Mouse (Mus musculus): Measurements from ENCODE around the gene Btg1.

Btg1 gene

DNA sequence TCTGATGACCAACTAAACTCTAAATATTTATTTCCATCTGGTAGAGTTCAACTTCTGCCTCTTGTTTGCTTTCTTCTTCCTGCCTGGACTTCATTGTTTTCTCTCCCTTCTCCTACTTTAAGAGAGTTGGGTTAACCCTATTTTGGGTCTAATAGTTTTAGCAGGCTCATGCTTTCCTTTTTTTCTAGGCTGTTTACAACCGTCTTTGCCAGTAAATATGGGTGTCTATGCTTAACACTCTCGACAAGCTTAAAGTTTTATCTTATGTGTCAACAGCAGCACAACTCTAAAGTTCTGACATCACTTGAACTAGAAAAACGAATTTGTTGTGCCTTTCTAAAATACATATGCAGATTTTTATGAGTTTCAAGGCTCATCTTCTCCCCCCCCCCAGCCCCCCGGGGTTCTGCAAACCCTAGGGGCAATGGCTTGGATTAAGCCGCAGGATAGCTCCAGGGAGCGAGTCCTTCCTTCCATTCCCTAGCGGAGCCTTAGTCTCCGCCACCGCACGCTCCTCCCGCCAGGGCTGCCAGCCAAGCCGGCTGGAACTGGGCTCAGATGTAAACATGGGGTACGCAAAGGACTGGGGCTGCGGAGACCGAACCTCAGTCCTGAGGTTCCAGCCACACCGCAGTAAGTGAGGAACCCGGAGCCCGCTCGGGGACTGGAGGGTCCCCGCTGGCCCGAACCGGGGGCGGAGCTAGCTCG lies 651 bp upstream of the Btg1 start:
- no peak for DNase-seq (ENCODE audit: low spot score)

DNA sequence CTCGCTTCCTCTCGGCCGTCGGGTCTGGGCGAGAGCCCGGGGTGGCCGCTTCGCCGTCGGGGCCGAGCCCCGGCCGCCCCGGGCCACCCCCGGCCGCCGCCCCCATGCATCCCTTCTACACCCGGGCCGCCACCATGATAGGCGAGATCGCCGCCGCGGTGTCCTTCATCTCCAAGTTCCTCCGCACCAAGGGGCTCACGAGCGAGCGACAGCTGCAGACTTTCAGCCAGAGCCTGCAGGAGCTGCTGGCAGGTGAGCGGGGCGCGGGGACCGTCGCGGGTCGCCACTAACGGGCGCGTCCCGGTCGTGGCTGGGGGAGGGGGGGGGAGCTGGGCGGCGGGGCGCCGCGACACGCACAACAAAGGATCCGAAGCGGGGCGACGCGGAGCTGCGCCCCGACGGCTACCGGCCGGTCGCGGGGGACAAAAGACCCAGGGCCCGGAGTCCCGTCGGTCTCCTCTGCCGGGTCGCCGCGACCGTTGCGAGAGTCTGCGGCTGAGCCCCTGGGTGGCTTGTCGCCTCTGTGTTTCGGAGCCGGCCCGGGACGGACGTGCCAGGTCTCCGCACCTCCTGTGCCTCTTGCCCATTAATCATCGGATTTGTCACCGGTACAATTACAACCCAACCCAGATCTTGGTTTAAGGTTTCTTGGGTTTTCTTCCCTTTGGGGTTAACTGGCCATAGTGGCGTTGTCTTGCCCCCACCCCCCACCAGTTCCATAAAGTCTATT lies 580 bp downstream of the Btg1 start:
- DNase-seq (ENCODE audit: low spot score): peak; percentile 48

GRCm38 (mm10) chr10:96617951-96618575 lies 1.3 kb downstream of the Btg1 start:
- peak; percentile 71 for DNase-seq (ENCODE audit: low spot score)

- no peak for DNase-seq (ENCODE audit: low spot score)
These were observed 3.4 kb downstream of the Btg1 start for GRCm38 (mm10) chr10:96619951-96620889.

GRCm38 (mm10) chr10:96620890-96621271 lies 4.1 kb downstream of the Btg1 start:
- no peak for DNase-seq (ENCODE audit: low spot score)

- no peak for DNase-seq (ENCODE audit: low spot score)
These were observed 4.6 kb downstream of the Btg1 start for GRCm38 (mm10) chr10:96621361-96621945.

GRCm38 (mm10) chr10:96621980-96622645 lies 5.3 kb downstream of the Btg1 start:
- DNase-seq (ENCODE audit: low spot score): no peak

- no peak for DNase-seq (ENCODE audit: low spot score)
These were observed 6.2 kb downstream of the Btg1 start for GRCm38 (mm10) chr10:96622761-96623632.

- DNase-seq (ENCODE audit: low spot score): no peak
These were observed 6.9 kb downstream of the Btg1 start for GRCm38 (mm10) chr10:96623633-96624195.

DNA sequence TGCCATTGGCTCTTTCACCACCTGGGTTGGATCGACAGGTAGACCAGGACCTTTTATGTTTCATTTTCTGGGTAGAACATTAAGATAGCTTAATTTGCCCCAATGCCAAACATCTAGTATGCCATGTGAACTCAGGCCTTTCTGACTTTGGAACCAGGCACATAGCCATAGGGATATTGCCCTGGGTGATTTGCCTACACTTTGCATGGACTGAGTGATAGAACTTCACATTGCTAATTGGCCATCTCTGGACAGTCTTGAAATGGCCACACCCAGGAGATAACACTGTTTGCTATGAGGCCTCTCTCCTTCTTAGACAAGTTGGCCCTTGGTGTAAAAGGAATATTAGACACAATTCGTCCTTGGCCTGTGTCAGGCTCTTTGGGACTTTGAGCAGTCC lies 7.6 kb downstream of the Btg1 start:
- no peak for DNase-seq (ENCODE audit: low spot score)

DNA sequence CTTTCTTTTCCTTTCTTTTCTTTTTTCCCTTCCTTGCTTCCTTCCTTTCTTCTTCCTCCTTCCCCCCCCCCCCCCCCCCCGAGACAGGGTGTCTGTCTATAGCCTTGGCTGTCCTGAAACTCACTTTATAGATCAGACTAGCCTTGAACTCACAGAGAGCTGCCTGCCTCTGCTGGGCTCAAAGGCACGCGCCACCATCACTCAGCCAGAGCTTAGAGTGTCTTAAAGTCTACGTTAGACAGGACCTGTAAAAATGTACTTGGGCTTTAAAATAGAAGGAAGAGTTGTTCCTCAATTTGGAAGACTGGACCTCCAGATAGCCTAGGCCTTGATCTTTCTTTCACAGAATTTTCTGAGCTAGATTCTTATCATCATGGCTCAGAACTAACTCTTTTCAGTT lies 8.3 kb downstream of the Btg1 start:
- no peak for DNase-seq (ENCODE audit: low spot score)

- DNase-seq (ENCODE audit: low spot score): no peak
These were observed 8.9 kb downstream of the Btg1 start for GRCm38 (mm10) chr10:96625682-96626081.

DNA sequence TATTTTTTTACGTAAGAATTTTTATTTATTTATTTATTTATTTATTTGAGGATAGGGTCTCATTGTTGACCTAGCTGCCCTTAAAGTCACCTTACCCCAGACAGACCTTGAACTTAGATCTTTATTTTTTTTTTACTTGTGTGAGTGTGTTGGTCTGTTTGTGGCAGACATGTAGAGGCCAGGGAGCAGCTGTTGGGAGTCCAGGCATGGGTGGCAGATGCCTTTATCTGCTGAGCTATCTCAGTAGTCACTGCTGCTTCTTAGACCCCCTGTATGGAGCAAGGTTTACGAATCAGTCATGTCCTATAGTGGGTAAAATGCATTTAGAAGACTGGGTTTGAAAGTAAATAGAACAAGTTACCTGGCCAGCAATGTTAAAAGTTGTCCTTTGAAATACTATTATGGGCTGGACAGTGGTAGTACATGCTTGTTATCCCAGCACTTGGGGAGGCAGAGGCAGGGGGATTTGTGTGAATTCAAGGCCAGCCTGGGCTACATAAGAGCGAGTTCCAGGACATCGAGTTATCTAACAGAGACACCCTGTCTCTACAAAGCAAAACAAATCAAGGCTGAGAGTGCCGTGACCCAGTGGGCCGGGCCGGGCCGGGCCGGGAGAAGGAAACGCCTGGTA lies 9.4 kb downstream of the Btg1 start:
- DNase-seq (ENCODE audit: low spot score): no peak

DNA sequence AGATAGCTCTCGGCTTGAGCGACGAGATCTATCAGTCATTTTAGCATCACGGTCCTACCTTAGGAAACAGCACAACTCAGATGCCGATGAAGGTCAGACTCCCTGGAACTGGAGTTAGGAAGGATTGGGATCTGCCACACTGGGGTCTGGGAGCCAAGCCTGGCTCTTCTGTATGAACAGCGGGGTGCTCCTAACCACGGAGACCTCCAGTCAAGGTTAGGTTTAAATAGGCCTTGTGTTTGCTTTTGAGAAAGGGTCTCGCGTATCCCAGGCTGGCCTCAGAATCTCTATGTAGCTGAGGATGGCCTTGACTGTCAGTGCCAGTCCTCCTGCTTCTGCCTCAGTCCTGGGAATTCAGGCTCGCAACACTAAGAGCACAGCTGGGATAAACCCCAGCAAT lies 10.5 kb downstream of the Btg1 start:
- no peak for DNase-seq (ENCODE audit: low spot score)

DNA sequence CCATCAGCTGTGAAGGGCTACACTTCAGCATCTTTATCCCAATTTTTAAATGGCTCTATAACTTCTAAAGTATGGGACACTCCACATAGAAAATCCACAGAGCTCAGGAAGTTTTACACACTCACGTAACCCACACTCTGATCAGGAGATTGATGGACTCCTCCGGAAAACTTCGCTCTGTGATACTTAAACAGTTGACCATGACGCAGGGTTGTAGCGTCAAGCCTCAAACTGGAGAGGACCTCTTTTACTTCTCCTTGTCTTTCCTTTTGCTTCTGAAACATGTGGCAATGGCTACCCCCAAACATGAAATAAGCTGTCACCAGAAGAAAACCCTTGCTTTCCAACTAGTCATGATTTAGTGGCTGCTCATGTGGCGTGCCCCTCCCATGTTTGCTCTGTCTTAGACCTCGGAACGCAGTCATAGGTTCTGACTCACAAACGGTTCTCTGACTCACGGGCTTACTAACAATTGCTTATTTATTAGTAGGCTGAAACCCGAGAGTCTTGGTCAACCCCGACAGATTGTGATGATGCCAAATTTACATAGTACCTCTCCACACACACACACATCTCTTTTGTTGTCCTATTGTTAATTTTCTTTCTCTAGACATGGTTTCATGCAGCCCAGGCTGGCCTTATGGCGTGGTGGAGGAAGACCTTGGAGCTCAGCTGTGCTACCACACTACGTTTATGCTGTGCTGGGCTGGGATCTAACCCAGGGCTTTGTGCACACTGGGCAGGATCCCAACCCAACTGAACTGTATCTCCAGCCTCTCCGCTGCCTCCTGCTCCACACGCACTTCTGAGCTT lies 11.5 kb downstream of the Btg1 start:
- DNase-seq (ENCODE audit: low spot score): peak; percentile 54

- DNase-seq (ENCODE audit: low spot score): no peak
These were observed 12.1 kb downstream of the Btg1 start for GRCm38 (mm10) chr10:96628913-96629199.

GRCm38 (mm10) chr10:96630110-96630509 lies 13.3 kb downstream of the Btg1 start:
- no peak for DNase-seq (ENCODE audit: low spot score)

DNA sequence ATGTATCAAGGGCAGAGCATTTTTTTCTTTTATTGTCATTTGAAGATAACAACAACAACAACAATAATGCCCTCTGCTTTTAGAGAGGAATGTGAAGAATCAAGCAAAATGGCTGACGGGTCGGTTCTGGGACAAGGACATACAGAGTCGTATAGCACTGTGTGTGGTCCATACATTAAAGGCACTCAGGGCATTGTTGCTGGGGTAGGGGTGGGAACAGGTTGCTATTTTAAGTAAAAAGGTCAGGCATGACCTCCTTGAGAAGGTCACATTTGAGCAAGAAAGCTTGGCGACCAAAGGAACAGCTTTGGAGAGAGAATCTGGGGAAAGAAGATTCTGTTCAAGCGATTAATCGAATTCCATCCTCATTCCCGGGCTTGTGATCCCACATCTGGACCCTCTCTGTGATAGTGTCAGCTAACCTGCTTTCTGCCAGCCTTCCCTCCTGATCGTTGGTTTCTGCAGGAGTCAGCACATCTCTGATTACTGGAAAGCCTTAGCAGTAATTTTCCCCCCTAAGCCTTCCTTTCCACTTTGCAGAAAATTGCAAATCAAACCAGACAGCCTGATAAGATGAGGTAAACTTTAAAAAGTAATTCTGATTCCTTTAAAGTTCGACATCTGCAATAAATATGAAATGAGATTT lies 14.4 kb downstream of the Btg1 start:
- no peak for DNase-seq (ENCODE audit: low spot score)
